Mouse (Mus musculus) heart, embryonic 13.5 days (tissue): ENCODE data around the gene Evpl. TPM values are rescaled to one million over a fixed set of nuclear protein-coding genes. Genes with fewer than 3 reads are reported as not detected.

Source experiments
- polyA plus RNA-seq: library from polyadenylated mRNA; unstranded; fragments of >200 nt; fragmentation: Nextera tagmentation; extraction: Ambion mirVana; gene quantifications from 2 replicates; pipeline ENCODE4 v1.2.1, GENCODE M21; 2015

Gene Evpl
- polyA plus RNA-seq, 1 experiment from 2014 or later = 0.48 TPM

Other genes starting within 250 kb of the Evpl start
- 150 and 178 TPM in 2 replicates for gene Galk1, start 225.4 kb downstream of the Evpl start, polyA plus RNA-seq
- 647 and 691 TPM in 2 replicates for gene H3f3b, start 210.1 kb downstream of the Evpl start, polyA plus RNA-seq
- gene Unk, start 207.8 kb downstream of the Evpl start, polyA plus RNA-seq = 22.8 and 23.9 TPM in 2 replicates
- 1.5 and 2.3 TPM in 2 replicates for gene Unc13d, start 160.1 kb downstream of the Evpl start, polyA plus RNA-seq
- gene Wbp2, start 151.1 kb downstream of the Evpl start, polyA plus RNA-seq = 134 and 138 TPM in 2 replicates
- 46.1 and 51.1 TPM in 2 replicates for gene Trim47, start 110.9 kb downstream of the Evpl start, polyA plus RNA-seq
- gene Trim65, start 106.9 kb downstream of the Evpl start, polyA plus RNA-seq = 4.2 and 4.3 TPM in 2 replicates
- gene Mrpl38, start 99.2 kb downstream of the Evpl start, polyA plus RNA-seq = 82.4 and 92.2 TPM in 2 replicates
- 22.8 and 24.4 TPM in 2 replicates for gene Fbf1, start 69.9 kb downstream of the Evpl start, polyA plus RNA-seq
- 82.1 and 88.7 TPM in 2 replicates for gene Ten1, start 39.2 kb downstream of the Evpl start, polyA plus RNA-seq
- 29.0 and 31.0 TPM in 2 replicates for gene Acox1, start 39.0 kb downstream of the Evpl start, polyA plus RNA-seq
- 63.6 and 64.6 TPM in 2 replicates for gene Srp68, start 36.1 kb upstream of the Evpl start, polyA plus RNA-seq
- not detected in 2 replicates for gene Galr2, start 42.9 kb upstream of the Evpl start, polyA plus RNA-seq
- 45.0 and 46.0 TPM in 2 replicates for gene Exoc7, start 69.2 kb upstream of the Evpl start, polyA plus RNA-seq
- gene Foxj1, start 97.3 kb upstream of the Evpl start, polyA plus RNA-seq = 0.09 and 0.14 TPM in 2 replicates
- 4.0 and 6.1 TPM in 2 replicates for gene Rnf157, start 175.0 kb upstream of the Evpl start, polyA plus RNA-seq
- gene Ubald2, start 196.0 kb upstream of the Evpl start, polyA plus RNA-seq = 31.0 and 32.3 TPM in 2 replicates
- not detected in 2 replicates for gene Qrich2, start 228.2 kb upstream of the Evpl start, polyA plus RNA-seq